Mouse (Mus musculus) heart, embryonic 12.5 days (tissue): ENCODE results near the gene Daam2. TPM values are rescaled to one million over a fixed set of nuclear protein-coding genes. Genes with fewer than 3 reads are reported as not detected.

Experiments used
- ATAC-seq: fragments of 200-750 bp; cut with Nextera tagmentation; 2 replicates; pipeline ENCODE4 v1.8.0; 2017; ENCODE audit warnings: moderate TSS enrichment, moderate library complexity; ENCODE audit not compliant: insufficient number of reproducible peaks, low FRiP score
- H3K27ac ChIP-seq: fragments of 300-500 bp; sonication (generic); 2 replicates; pipeline ENCODE4 v1.5.1; 2016; ENCODE audit warnings: mild to moderate bottlenecking, moderate library complexity; ENCODE audit not compliant: poor library complexity, severe bottlenecking
- H3K27me3 ChIP-seq: fragments of 300-500 bp; sonication (generic); replicated peaks from 2 replicates; pipeline ENCODE4 v1.6.1; 2016; ENCODE audit warnings: mild to moderate bottlenecking, moderate library complexity
- H3K36me3 ChIP-seq: fragments of 300-500 bp; sonication (generic); 2 replicates; pipeline ENCODE4 v1.6.1; 2016; ENCODE audit warnings: mild to moderate bottlenecking, moderate library complexity
- H3K4me1 ChIP-seq: fragments of 300-500 bp; sonication (generic); replicated peaks from 2 replicates; pipeline ENCODE4 v1.6.1; 2016; ENCODE audit warnings: mild to moderate bottlenecking
- H3K4me2 ChIP-seq: fragments of 300-500 bp; sonication (generic); 2 replicates; pipeline ENCODE4 v1.6.1; 2016; ENCODE audit warnings: mild to moderate bottlenecking, moderate library complexity
- H3K4me3 ChIP-seq: fragments of 300-500 bp; sonication (generic); 2 replicates; pipeline ENCODE4 v1.5.1; 2016; ENCODE audit warnings: mild to moderate bottlenecking
- H3K9ac ChIP-seq: fragments of 300-500 bp; sonication (generic); 2 replicates; pipeline ENCODE4 v1.6.1; 2016; ENCODE audit warnings: mild to moderate bottlenecking, moderate library complexity
- H3K9me3 ChIP-seq: fragments of 300-500 bp; sonication (generic); replicated peaks from 2 replicates; pipeline ENCODE4 v1.6.1; 2016; ENCODE audit warnings: mild to moderate bottlenecking, moderate library complexity
- WGBS: fragments of 180-500 bp; shearing (Covaris S2); methylation state at CpG from one replicate; pipeline ENCODE4 v1.1.7; 2016; 5-methylcytosine and 5-hydroxymethylcytosine counted together
- polyA plus RNA-seq: library from polyadenylated mRNA; unstranded; fragments of >200 nt; fragmentation: Nextera tagmentation; extraction: Ambion mirVana; gene quantifications from 2 replicates; pipeline ENCODE4 v1.2.1, GENCODE M21; 2016

The Daam2 gene
- polyA plus RNA-seq: 4.1 and 5.3 TPM in 2 replicates

DNA sequence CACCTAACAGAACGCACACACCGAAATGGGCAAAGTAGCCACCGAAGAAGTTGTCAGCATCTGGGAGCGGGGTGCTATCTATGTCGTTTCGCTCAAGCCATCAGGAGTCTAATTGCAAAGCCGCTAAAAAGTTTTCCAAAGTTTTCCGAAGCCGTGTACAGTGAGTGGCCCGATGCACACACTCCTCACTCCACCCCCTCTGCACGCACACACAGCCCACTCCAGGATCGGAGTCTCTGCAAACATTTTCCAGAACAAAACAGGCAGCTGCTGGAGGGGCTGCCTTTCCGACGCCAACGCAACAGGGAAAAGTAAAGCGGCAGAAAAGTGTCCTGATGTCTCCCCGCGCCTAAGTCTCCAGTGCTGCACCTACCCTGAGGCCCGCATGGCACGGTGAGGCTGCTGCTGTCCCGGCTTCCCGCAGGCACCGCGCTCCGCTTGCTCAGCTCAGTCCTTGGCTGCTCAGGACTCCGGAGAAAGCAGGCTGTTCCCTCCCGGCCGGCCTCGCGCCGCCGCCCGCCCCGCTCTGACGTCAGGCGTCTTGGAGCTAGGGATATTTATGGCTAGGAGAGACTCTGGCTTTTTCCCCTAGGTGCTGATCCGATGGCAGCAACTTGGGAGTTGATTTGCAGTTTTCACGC, at the start of gene Daam2:
TSS of gene Daam2 (minus strand) at position 514 of the 641 bp plus-strand sequence.
- H3K36me3 ChIP-seq: no peaks in the 10 kb centered on the region
- peak; percentile 86 for ATAC-seq
- no peaks in the 10 kb centered on the region for H3K27me3 ChIP-seq
- WGBS: 2% methylated on average over 38 of the region's 38 CpGs
- H3K4me1 ChIP-seq: peaks cover 15% of the 10 kb centered on the region
- H3K4me3 ChIP-seq: peak within 1 kb of the TSS; percentile 55
- peak within 1 kb of the TSS; percentile 91 for H3K4me2 ChIP-seq
- peak within 1 kb of the TSS; percentile 75 for H3K9ac ChIP-seq
- peak within 1 kb of the TSS; percentile 70 for H3K27ac ChIP-seq
- no peaks in the 10 kb centered on the region for H3K9me3 ChIP-seq

DNA sequence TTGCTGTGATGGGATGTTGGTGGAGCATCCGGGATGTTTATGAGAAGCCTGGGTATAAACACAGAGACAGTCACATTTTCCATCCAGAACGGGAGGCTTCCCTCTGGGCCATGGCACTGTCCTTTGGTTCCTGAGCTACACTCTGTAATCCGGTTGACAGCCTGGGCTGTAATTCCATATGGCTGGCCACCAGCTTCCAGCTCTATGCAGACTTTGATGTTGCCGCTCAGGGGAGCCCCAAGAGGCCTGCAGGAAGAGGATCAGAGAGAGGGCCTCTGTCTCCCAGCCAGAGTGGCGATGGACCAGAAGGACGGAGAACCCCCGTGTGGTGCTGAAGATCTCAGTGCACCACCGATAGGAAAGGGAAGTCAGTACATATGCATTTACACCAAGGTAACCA, 46.2 kb upstream of the Daam2 start:
- H3K4me1 ChIP-seq: peaks cover 1% of the 10 kb centered on the region
- no peak overlapping the region for H3K4me3 ChIP-seq
- H3K4me2 ChIP-seq: no peak overlapping the region
- no peak for ATAC-seq
- no peaks in the 10 kb centered on the region for H3K27me3 ChIP-seq
- H3K27ac ChIP-seq: no peak overlapping the region
- 0 out of 2 replicates have a peak, but pooled peaks cover under 1% of the 10 kb centered on the region for H3K9me3 ChIP-seq
- WGBS: 54% methylated on average over 8 of the region's 8 CpGs
- no peak overlapping the region for H3K9ac ChIP-seq
- no peaks in the 10 kb centered on the region for H3K36me3 ChIP-seq

DNA sequence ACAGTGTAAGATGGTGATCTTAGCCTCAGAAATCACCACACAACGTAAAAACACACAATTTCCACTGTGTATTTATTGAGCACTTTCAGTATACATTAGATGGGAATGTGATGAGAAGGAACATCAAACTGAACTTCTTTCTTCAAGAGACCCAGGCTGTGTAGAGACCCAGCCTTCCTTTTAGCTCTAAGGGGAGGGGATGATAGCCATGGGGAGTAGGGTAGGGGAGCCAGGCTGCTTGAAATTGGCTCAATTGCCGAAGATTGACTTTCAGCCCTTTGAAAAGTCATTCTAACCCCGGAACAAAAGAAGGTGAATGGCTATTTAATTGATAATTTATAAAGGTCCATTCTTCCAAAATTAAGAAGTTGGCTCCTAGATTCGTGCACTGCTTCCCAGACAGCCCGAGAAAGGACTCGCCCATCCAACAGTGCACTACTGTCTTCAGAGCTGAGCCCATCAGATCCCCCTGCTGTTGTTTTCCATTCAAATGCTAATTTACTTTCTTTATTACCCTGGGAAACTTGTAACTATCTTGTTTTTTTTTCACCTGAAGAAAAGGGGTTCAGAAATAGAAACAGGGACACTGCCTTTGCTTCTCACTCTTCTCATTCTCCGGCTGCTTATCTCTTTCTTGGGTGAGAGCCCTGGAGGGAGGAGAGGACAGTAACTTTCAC, 43.3 kb upstream of the Daam2 start:
- Histone ChIP-seq H3K36me3 (no peaks in the 10 kb centered on the region), H3K27ac (no peak overlapping the region), H3K4me3 (no peak overlapping the region), H3K4me2 (no peak overlapping the region), H3K9me3 (0 out of 2 replicates have a peak, but pooled peaks cover 9% of the 10 kb centered on the region), H3K27me3 (no peaks in the 10 kb centered on the region), H3K4me1 (no peaks in the 10 kb centered on the region), H3K9ac (no peak overlapping the region)
- 64% methylated on average over 7 of the region's 7 CpGs for WGBS
- ATAC-seq: no peak

DNA sequence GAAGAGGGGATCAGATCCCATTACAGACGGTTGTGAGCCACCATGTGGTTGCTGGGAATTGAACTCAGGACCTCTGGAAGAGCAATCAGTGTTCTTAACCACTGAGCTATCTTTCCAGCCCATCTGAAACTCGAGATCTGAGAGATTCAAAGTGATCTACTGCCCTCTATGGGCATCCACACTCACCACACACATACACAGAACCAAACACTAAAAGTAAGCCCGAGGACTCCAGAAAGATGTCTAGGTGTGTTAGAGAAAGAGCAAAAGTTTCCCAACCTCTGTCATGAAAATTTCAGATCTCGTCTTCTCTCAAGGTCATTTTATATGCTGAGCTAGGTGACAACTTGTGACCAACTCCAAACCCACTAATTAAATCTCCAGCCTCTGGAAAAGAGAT, 41.3 kb upstream of the Daam2 start:
- H3K27me3 ChIP-seq: no peaks in the 10 kb centered on the region
- no peak for ATAC-seq
- H3K36me3 ChIP-seq: no peaks in the 10 kb centered on the region
- 0 out of 2 replicates have a peak, but pooled peaks cover 9% of the 10 kb centered on the region for H3K9me3 ChIP-seq
- 73% methylated on average over 4 of the region's 4 CpGs for WGBS
- H3K4me1 ChIP-seq: no peaks in the 10 kb centered on the region
- no peak overlapping the region for H3K4me3 ChIP-seq
- H3K4me2 ChIP-seq: no peak overlapping the region
- H3K27ac ChIP-seq: no peak overlapping the region
- no peak overlapping the region for H3K9ac ChIP-seq

DNA sequence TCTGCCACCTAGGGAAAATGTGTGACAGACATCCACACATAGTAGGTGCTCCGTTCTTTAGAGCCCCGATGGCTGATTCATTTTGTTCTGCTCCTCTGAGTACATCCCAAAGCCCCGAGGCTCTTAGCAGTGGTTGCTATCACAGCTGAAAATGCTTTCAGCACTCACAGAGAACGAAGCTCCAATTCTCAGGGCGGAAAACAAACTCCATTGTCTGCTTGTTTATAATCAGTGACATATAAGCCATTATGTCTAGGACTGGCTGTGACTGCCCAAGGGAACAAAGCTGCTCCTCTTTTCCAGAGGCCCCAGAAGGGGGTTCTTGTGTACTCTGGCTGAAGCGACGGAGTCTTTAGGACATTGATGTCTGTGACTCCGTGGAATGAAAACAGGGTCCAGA, 25.9 kb upstream of the Daam2 start:
- Histone ChIP-seq H3K4me3 (no peak overlapping the region), H3K27ac (no peak overlapping the region), H3K9ac (no peak overlapping the region), H3K4me1 (no peaks in the 10 kb centered on the region), H3K36me3 (no peaks in the 10 kb centered on the region), H3K27me3 (no peaks in the 10 kb centered on the region), H3K4me2 (no peak overlapping the region), H3K9me3 (no peaks in the 10 kb centered on the region)
- no peak for ATAC-seq
- 43% methylated on average over 8 of the region's 8 CpGs for WGBS

DNA sequence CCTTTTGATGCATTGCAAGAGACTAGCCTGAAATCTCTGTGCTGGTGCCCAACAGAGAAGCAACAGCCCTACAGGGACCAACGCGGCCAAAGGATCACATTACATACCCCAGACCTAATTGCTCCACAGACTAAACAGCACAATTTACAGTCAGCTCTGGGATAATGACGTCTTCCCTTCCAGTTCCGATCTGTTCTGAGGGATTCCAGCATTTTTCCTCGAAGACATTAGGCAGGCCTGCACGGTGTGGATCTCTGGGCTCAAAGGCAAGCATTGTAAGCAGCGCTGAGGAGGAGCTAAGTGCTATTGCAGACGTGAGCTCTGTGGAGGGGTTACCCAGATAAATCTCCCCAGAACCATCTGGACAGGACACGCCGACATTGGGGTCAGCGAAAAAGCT, 18.3 kb upstream of the Daam2 start:
- no peak overlapping the region for H3K4me3 ChIP-seq
- H3K9ac ChIP-seq: no peak overlapping the region
- no peaks in the 10 kb centered on the region for H3K27me3 ChIP-seq
- H3K36me3 ChIP-seq: no peaks in the 10 kb centered on the region
- 58% methylated on average over 11 of the region's 11 CpGs for WGBS
- H3K27ac ChIP-seq: no peak overlapping the region
- no peak overlapping the region for H3K4me2 ChIP-seq
- no peaks in the 10 kb centered on the region for H3K4me1 ChIP-seq
- ATAC-seq: no peak
- no peaks in the 10 kb centered on the region for H3K9me3 ChIP-seq

DNA sequence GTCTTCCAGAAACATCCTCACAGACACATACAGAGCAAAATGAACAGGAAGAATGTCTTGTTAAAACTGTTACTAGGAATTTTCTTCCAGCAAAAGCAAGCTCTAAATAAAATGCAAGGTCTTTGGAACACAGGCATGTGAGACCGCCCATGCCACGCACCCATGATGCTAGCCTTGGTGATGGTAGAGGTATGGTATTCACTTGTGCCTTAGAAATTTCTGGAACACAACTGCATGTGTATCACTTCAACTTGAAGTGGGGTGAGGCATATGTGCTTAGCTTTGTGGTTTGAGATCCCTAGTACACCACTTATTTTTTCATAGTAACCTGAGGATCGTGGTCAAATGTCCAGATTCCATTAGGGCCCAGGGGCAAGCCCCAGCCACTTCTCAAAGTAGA, 13.2 kb upstream of the Daam2 start:
- no peaks in the 10 kb centered on the region for H3K9me3 ChIP-seq
- H3K9ac ChIP-seq: no peak overlapping the region
- no peak overlapping the region for H3K4me2 ChIP-seq
- H3K4me3 ChIP-seq: no peak overlapping the region
- H3K4me1 ChIP-seq: no peaks in the 10 kb centered on the region
- H3K27ac ChIP-seq: no peak overlapping the region
- WGBS: 85% methylated on average over 3 of the region's 3 CpGs
- H3K36me3 ChIP-seq: no peaks in the 10 kb centered on the region
- H3K27me3 ChIP-seq: no peaks in the 10 kb centered on the region
- ATAC-seq: no peak

DNA sequence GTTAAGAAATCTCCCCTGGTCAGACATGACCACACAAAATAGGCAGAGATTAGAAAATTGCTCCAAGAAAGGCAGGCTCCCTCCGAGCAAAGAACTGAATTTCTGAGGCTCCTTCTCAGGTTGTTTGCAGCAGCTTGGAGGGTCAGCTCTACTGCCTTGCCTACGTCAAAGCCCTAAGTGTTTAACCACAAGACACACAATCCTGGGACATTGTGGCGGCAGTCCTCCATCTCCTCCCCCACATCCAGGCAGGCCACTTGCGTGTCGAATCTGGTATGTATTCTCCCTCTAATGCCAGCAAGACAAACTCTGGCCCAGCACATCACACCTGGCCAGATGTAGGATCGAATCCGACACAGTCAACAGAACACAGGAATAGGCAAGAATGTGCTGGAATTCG, 4.6 kb upstream of the Daam2 start:
- no peaks in the 10 kb centered on the region for H3K27me3 ChIP-seq
- H3K36me3 ChIP-seq: no peaks in the 10 kb centered on the region
- peaks cover 4% of the 10 kb centered on the region for H3K4me1 ChIP-seq
- H3K4me3 ChIP-seq: no peak overlapping the region
- no peak overlapping the region for H3K9ac ChIP-seq
- H3K4me2 ChIP-seq: no peak overlapping the region
- 77% methylated on average over 8 of the region's 8 CpGs for WGBS
- peaks cover 4% of the 10 kb centered on the region; the same call in 1 of the 2 replicates for H3K9me3 ChIP-seq
- no peak overlapping the region for H3K27ac ChIP-seq
- no peak for ATAC-seq

DNA sequence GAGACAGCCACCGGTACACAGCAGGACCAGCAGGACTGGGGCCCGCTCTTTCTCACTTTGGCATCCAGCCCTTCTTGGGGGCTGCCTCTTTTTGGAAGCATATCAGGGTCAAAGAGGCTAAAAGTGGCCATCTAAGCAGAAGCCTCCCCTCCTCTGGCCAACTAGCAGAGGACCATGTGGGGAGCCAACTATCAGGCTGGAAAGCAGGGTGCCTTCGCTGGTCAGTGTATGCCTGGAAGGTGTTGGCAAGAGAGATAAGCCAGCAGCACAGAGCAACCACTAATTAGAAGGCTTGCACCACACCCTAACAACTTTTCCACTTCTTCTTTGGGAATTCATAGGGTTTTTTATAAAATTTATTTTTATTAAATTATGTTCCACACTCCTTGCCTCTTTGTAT, 346 bp upstream of the Daam2 start:
- Histone ChIP-seq H3K4me2 (peak overlapping the region; percentile 91), H3K4me1 (peaks cover 15% of the 10 kb centered on the region), H3K36me3 (no peaks in the 10 kb centered on the region), H3K9me3 (no peaks in the 10 kb centered on the region), H3K27ac (peak overlapping the region; percentile 70), H3K27me3 (no peaks in the 10 kb centered on the region), H3K9ac (peak overlapping the region; percentile 75), H3K4me3 (peak overlapping the region; percentile 55)
- ATAC-seq: no peak
- 5% methylated on average over 3 of the region's 3 CpGs for WGBS

DNA sequence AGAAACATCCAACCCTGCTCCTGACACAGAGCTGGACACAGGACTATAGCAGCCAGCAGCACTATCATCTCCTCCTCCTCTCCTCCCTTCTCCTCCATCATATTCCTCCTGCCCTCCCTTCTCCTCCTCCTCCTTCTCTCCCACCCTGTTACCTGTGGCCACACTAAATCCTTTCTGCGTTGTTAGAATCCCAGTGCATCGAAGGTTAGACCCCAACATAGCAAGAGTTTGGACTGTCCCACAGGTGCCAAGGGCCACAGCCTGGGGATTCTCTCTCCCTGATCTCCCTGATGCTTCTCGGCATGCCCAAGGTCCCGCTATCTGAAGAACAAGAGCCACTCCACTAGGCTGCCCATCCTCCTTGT, 745 bp downstream of the Daam2 start:
- Histone ChIP-seq H3K4me2 (peak overlapping the region; percentile 91), H3K27me3 (no peaks in the 10 kb centered on the region), H3K36me3 (no peaks in the 10 kb centered on the region), H3K27ac (peak overlapping the region; percentile 70), H3K4me3 (peak overlapping the region; percentile 55), H3K9me3 (no peaks in the 10 kb centered on the region), H3K9ac (peak overlapping the region; percentile 75), H3K4me1 (peaks cover 15% of the 10 kb centered on the region)
- no peak for ATAC-seq
- 29% methylated on average over 4 of the region's 4 CpGs for WGBS

DNA sequence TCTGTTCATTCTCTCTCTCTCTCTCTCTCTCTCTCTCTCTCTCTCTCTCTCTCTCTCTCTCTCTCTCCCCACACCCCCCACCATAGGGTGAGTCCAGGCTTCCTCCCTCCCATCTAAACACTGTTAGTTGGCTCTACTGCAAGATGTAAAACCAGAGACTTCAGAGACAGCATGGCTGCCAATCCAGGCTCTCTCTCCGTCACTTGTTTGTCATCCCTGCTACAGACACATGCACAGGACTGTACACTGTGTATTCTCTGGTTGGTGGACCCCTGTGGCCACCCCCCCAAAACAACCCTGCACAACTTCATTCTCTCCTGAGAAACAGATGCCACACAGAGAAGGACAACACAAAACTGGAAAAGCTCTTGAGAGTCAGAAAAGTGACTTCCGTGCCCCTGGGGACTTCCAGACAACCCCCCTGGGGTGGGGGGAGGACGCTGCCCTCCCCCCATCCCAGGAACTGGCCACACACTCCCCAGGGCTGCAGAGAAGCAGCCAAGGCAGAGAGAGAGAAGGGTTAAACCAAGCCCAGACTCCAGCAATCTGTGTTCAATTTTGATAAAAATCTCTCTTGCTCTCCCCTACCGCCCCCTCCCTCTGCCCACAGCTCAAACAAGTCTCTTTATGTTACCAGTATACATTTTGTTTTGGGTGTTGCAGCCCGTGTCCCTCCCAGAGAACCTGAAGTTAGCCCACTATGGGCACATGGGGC, 1.3 kb downstream of the Daam2 start:
- peak overlapping the region; percentile 91 for H3K4me2 ChIP-seq
- 23% methylated on average over 5 of the region's 5 CpGs for WGBS
- H3K9me3 ChIP-seq: no peaks in the 10 kb centered on the region
- peak overlapping the region; percentile 70; the same call in 1 of the 2 replicates for H3K27ac ChIP-seq
- peak overlapping the region; percentile 55 for H3K4me3 ChIP-seq
- H3K4me1 ChIP-seq: peaks cover 15% of the 10 kb centered on the region
- no peaks in the 10 kb centered on the region for H3K27me3 ChIP-seq
- peak overlapping the region; percentile 75 for H3K9ac ChIP-seq
- no peaks in the 10 kb centered on the region for H3K36me3 ChIP-seq
- no peak for ATAC-seq
